In genomic region chr5:30732511-30732910, GRCm38 (mm10) we compare ENCODE assay signal across 20 mouse cellular contexts. TPM values are rescaled to one million over a fixed set of nuclear protein-coding genes. Genes with fewer than 3 reads are reported as not detected.
"Had no signal": no experiment of that assay in that cellular context is flagged by ENCODE, and none has a peak within 500 bp of the region (broad histone marks: within the 10 kb centered on the region; RNA-seq: fewer than 3 reads in every experiment).

No protein-coding gene starts in this region.

- H3K4me1 ChIP-seq: lung, embryonic 15.5 days had no signal

- ATAC-seq: lung, postnatal 0 days; midbrain, embryonic 16.5 days had no signal

- H3K4me3 ChIP-seq: lung, embryonic 15.5 days; midbrain, embryonic 10.5 days; midbrain, embryonic 12.5 days; myocyte; neural tube, embryonic 13.5 days; neural tube, embryonic 15.5 days had no signal

- H3K36me3 ChIP-seq: lung, embryonic 15.5 days had no signal

- H3K9me3 ChIP-seq: lung, embryonic 15.5 days; midbrain, embryonic 10.5 days; midbrain, embryonic 12.5 days; neural tube, embryonic 13.5 days; neural tube, embryonic 15.5 days had no signal

- DNase-seq: lung, adult 18-20 months; lung, postnatal 14 days; lung, postnatal 4 days; midbrain, embryonic 14.5 days; right cerebral cortex, adult 18-20 months; right cerebral cortex, postnatal 25 days; right cerebral cortex, postnatal 4 days; spleen, adult 18-20 months; thymus, adult 18-20 months; thymus, postnatal 14 days; thymus, postnatal 36 days had no signal

- H3K9ac ChIP-seq: lung, embryonic 15.5 days; midbrain, embryonic 12.5 days; neural tube, embryonic 13.5 days; neural tube, embryonic 15.5 days had no signal

- H3K27ac ChIP-seq: lung, embryonic 15.5 days; midbrain, embryonic 10.5 days; midbrain, embryonic 12.5 days; neural tube, embryonic 13.5 days; neural tube, embryonic 15.5 days had no signal

- H3K27me3 ChIP-seq: lung, embryonic 15.5 days; midbrain, embryonic 12.5 days; neural tube, embryonic 13.5 days; neural tube, embryonic 15.5 days had no signal

- H3K4me2 ChIP-seq: lung, embryonic 15.5 days; midbrain, embryonic 12.5 days; neural tube, embryonic 13.5 days; neural tube, embryonic 15.5 days had no signal

RNA-seq across cellular contexts. Expression of gene Dpysl5, which starts 21.1 kb away (rescaled TPM):
- total RNA-seq: megakaryocyte-erythroid progenitor cell, adult 5-6 weeks had no signal
